Mouse (Mus musculus) MEL (cell line): ENCODE data around the gene Tgm7. TPM values are rescaled to one million over a fixed set of nuclear protein-coding genes. Genes with fewer than 3 reads are reported as not detected.

Experiments
- DNase-seq: peaks from one replicate; pipeline ENCODE4 v3.0.0; 2011; ENCODE audit warnings: low read depth, low spot score
- H3K27ac ChIP-seq: 2 replicates; pipeline ENCODE4 v1.5.1; 2012; ENCODE audit warnings: low read depth, mild to moderate bottlenecking, control low read depth, low read length, moderate library complexity; ENCODE audit not compliant: control insufficient read depth
- H3K27me3 ChIP-seq, 2 experiments: fragments of 150-350 bp in 1 of 2; sonication (generic) in 1 of 2; 2 replicates each; pipeline ENCODE4 v1.6.1; 2012; ENCODE audit warnings: low read length in 2 of 2, mild to moderate bottlenecking in 2 of 2, improper control_type of control experiment in 1 of 2, moderate library complexity in 1 of 2; ENCODE audit not compliant: insufficient read depth in 2 of 2, control insufficient read depth in 1 of 2
- H3K36me3 ChIP-seq, 2 experiments: 2 replicates each; pipeline ENCODE4 v1.6.1; 2012 to 2014; ENCODE audit warnings: low read length in 2 of 2, improper control_type of control experiment in 1 of 2, inconsistent platforms in 1 of 2, mild to moderate bottlenecking in 1 of 2; ENCODE audit not compliant: insufficient read depth in 2 of 2, control insufficient read depth in 1 of 2
- H3K4me1 ChIP-seq, 2 experiments: fragments of 150-350 bp in 1 of 2; sonication (generic) in 1 of 2; 2 replicates each; pipeline ENCODE4 v1.6.1; 2012; ENCODE audit warnings: low read length in 2 of 2, improper control_type of control experiment in 1 of 2, mild to moderate bottlenecking in 1 of 2; ENCODE audit not compliant: insufficient read depth in 2 of 2, control insufficient read depth in 1 of 2
- H3K4me3 ChIP-seq, 2 experiments: fragments of 150-350 bp in 1 of 2; sonication (generic) in 1 of 2; 2 replicates each; pipeline ENCODE4 v1.5.1; 2012; ENCODE audit warnings: low read depth in 2 of 2, low read length in 2 of 2, mild to moderate bottlenecking in 2 of 2, moderate library complexity in 2 of 2, control low read depth in 1 of 2, improper control_type of control experiment in 1 of 2; ENCODE audit not compliant: control insufficient read depth in 1 of 2, insufficient read depth in 1 of 2
- H3K79me2 ChIP-seq: 2 replicates; pipeline ENCODE4 v1.6.1; 2012; ENCODE audit warnings: mild to moderate bottlenecking, low read length, moderate library complexity; ENCODE audit not compliant: control insufficient read depth, poor library complexity, insufficient read depth
- H3K9ac ChIP-seq: 2 replicates; pipeline ENCODE4 v1.6.1; 2012; ENCODE audit warnings: low read depth, mild to moderate bottlenecking, control low read depth, low read length, moderate library complexity; ENCODE audit not compliant: control insufficient read depth, poor library complexity, severe bottlenecking
- H3K9me3 ChIP-seq: fragments of 150-350 bp; sonication (generic); replicated peaks from 2 replicates; pipeline ENCODE4 v1.6.1; 2012; ENCODE audit warnings: mild to moderate bottlenecking, low read length, improper control_type of control experiment, moderate library complexity; ENCODE audit not compliant: insufficient read depth
- BHLHE40 ChIP-seq: IDR thresholded peaks from 2 replicates; pipeline ENCODE4 v1.6.1; 2012; ENCODE audit warnings: low read depth, mild to moderate bottlenecking, inconsistent platforms, low read length, improper control_type of control experiment, borderline replicate concordance
- CTCF ChIP-seq, 3 experiments: IDR thresholded peaks in 2 of 3; conservative IDR thresholded peaks in 1 of 3; 2 replicates each; pipeline ENCODE4 v1.5.1; 2011 to 2012; ENCODE audit warnings: low read length in 3 of 3, low read depth in 2 of 3, mild to moderate bottlenecking in 2 of 3, improper control_type of control experiment in 1 of 3, inconsistent platforms in 1 of 3, mixed read lengths in 1 of 3, moderate library complexity in 1 of 3; ENCODE audit not compliant: control insufficient read depth in 1 of 3, insufficient read depth in 1 of 3, poor library complexity in 1 of 3, severe bottlenecking in 1 of 3
- ELF1 ChIP-seq: IDR thresholded peaks from 2 replicates; pipeline ENCODE4 v1.6.1; 2014; ENCODE audit warnings: low read depth, mild to moderate bottlenecking, inconsistent platforms, low read length, improper control_type of control experiment, moderate library complexity
- ETS1 ChIP-seq: IDR thresholded peaks from 2 replicates; pipeline ENCODE4 v1.6.1; 2012; ENCODE audit warnings: low read depth, mild to moderate bottlenecking, inconsistent platforms, low read length, improper control_type of control experiment, moderate library complexity
- GABPA ChIP-seq: IDR thresholded peaks from 2 replicates; pipeline ENCODE4 v1.6.1; 2012; ENCODE audit warnings: low read depth, mild to moderate bottlenecking, inconsistent platforms, low read length, improper control_type of control experiment, moderate library complexity
- HCFC1 ChIP-seq: IDR thresholded peaks from 2 replicates; pipeline ENCODE4 v1.6.1; 2012; ENCODE audit warnings: low read depth, mild to moderate bottlenecking, inconsistent platforms, low read length, improper control_type of control experiment, moderate library complexity
- JUND ChIP-seq: IDR thresholded peaks from 2 replicates; pipeline ENCODE4 v1.6.1; 2011; ENCODE audit warnings: low read depth, mild to moderate bottlenecking, improper control_type of control experiment, low read length
- MAFK ChIP-seq: IDR thresholded peaks from 2 replicates; pipeline ENCODE4 v1.6.1; 2011; ENCODE audit warnings: low read depth, mild to moderate bottlenecking, low read length, improper control_type of control experiment, borderline replicate concordance
- MAZ ChIP-seq: IDR thresholded peaks from 2 replicates; pipeline ENCODE4 v1.6.1; 2012; ENCODE audit warnings: low read depth, mild to moderate bottlenecking, inconsistent platforms, low read length, improper control_type of control experiment
- MYC ChIP-seq: IDR thresholded peaks from 2 replicates; pipeline ENCODE4 v1.6.1; 2011; ENCODE audit warnings: low read depth, mild to moderate bottlenecking, low read length, improper control_type of control experiment, moderate library complexity
- POLR2A ChIP-seq, 2 experiments: IDR thresholded peaks; 2 replicates each; pipeline ENCODE4 v1.6.1; 2011 to 2012; ENCODE audit warnings: low read length in 2 of 2, mild to moderate bottlenecking in 2 of 2, control low read depth in 1 of 2, improper control_type of control experiment in 1 of 2, low read depth in 1 of 2, moderate library complexity in 1 of 2; ENCODE audit not compliant: control insufficient read depth in 1 of 2, insufficient read depth in 1 of 2, poor library complexity in 1 of 2
- POLR2AphosphoS2 ChIP-seq: IDR thresholded peaks from 2 replicates; pipeline ENCODE4 v1.6.1; 2011; ENCODE audit warnings: low read length, improper control_type of control experiment
- RCOR1 ChIP-seq: IDR thresholded peaks from 2 replicates; pipeline ENCODE4 v1.6.1; 2012; ENCODE audit warnings: low read depth, mild to moderate bottlenecking, inconsistent platforms, low read length, improper control_type of control experiment
- SIN3A ChIP-seq: IDR thresholded peaks from 2 replicates; pipeline ENCODE4 v1.6.1; 2012; ENCODE audit warnings: low read length, improper control_type of control experiment, inconsistent platforms
- TCF12 ChIP-seq: IDR thresholded peaks from 2 replicates; pipeline ENCODE4 v1.6.1; 2014; ENCODE audit warnings: low read depth, mild to moderate bottlenecking, inconsistent platforms, low read length, improper control_type of control experiment, moderate library complexity
- UBTF ChIP-seq: IDR thresholded peaks from 2 replicates; pipeline ENCODE4 v1.6.1; 2012; ENCODE audit warnings: low read depth, mild to moderate bottlenecking, inconsistent platforms, low read length, improper control_type of control experiment, moderate library complexity, borderline replicate concordance; ENCODE audit not compliant: insufficient read depth
- ZC3H11A ChIP-seq: IDR thresholded peaks from 2 replicates; pipeline ENCODE4 v1.6.1; 2012; ENCODE audit warnings: low read depth, mild to moderate bottlenecking, inconsistent platforms, low read length, improper control_type of control experiment
- ZMIZ1 ChIP-seq: IDR thresholded peaks from 2 replicates; pipeline ENCODE4 v1.6.1; 2012; ENCODE audit warnings: low read depth, mild to moderate bottlenecking, inconsistent platforms, low read length, improper control_type of control experiment, moderate library complexity
- polyA plus RNA-seq, 2 experiments: library from polyadenylated mRNA; stranded (reverse) in 1 of 2; unstranded in 1 of 2; fragments of >175 nt in 1 of 2; fragments of >200 nt in 1 of 2; gene quantifications; 2 replicates each; pipeline versions ENCODE4 v1.2.1 to v1.2.4; 2012; ENCODE audit warnings: low replicate concordance in 2 of 2, low read depth in 1 of 2; ENCODE audit not compliant: insufficient read length in 2 of 2, insufficient read depth in 1 of 2, missing spikeins in 1 of 2
- total RNA-seq: library from RNA; depleted of rRNA; stranded (reverse); fragments of 300-350 nt; gene quantifications from 2 replicates; pipeline ENCODE4 v1.2.3, GENCODE M21; 2012; rRNA removed

The Tgm7 gene
- total and polyA plus RNA-seq, 3 experiments = not detected

DNA sequence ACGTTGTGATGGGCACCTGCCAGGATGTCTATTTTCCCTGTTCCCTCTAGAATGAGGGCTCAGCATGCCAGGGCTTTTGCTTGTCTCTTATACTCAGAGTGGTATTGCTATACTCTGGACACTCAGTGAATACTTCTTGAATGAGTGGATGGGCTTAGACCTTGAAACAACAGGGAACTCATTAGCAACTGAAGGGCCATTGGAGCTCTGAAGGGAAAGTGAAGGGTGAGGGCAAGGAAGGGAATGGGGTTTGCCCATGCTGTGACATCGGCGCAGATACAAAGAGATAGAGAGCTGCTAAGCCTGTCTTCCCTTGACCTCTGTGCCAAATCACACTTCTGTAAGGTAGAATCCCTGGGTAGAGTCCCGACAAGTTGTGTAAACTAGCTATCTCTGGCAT lies 63.9 kb downstream of the Tgm7 start:
- Histone ChIP-seq H3K9ac (no peak overlapping the region), H3K27me3 (peaks cover 0 to 1% of the 10 kb centered on the region in 2 experiments; a peak in 1 of 4 replicates), H3K4me3 (no peak overlapping the region), H3K9me3 (no peaks in the 10 kb centered on the region), H3K79me2 (no peaks in the 10 kb centered on the region), H3K4me1 (no peaks in the 10 kb centered on the region), H3K36me3 (no peaks in the 10 kb centered on the region), H3K27ac (no peak overlapping the region)
- no peak for DNase-seq
- TF ChIP-seq HCFC1 (no peak), SIN3A (no peak), ELF1 (no peak), RCOR1 (no peak), CTCF (IDR thresholded peaks at IDR 0.05 in 2 of 3, conservative IDR thresholded peaks at IDR 0.05 in 1 of 3; ENCODE audit: control insufficient read depth in 1 of 3, insufficient read depth in 1 of 3, low read depth in 2 of 3, low read length in 3 of 3, poor library complexity in 1 of 3, severe bottlenecking in 1 of 3) (no peak), MYC (no peak), BHLHE40 (no peak), JUND (no peak), ETS1 (no peak), MAFK (no peak), MAZ (no peak), POLR2A (IDR thresholded peaks at IDR 0.05; ENCODE audit: control insufficient read depth in 1 of 2, insufficient read depth in 1 of 2, low read depth in 1 of 2, low read length in 2 of 2, poor library complexity in 1 of 2) (no peak), ZMIZ1 (no peak), POLR2AphosphoS2 (no peak), TCF12 (no peak), UBTF (no peak), GABPA (no peak), ZC3H11A (no peak)

Other genes with a start within 250 kb of the Tgm7 start
- gene Ubr1, start 139.1 kb downstream of the Tgm7 start, total RNA-seq = 11.4 and 12.8 TPM in 2 replicates
- 10 to 100 TPM in 1 of 2 experiments, not detected in 1; 27.8 TPM for gene Ubr1, start 139.1 kb downstream of the Tgm7 start, polyA plus RNA-seq
- 1.8 and 2.0 TPM in 2 replicates for gene Tmem62, start 132.8 kb downstream of the Tgm7 start, total RNA-seq
- gene Tmem62, start 132.8 kb downstream of the Tgm7 start, polyA plus RNA-seq = 1 to 10 TPM in 1 of 2 experiments, not detected in 1; 2.9 TPM
- gene Ccndbp1, start 101.4 kb downstream of the Tgm7 start, total RNA-seq = 24.6 and 25.7 TPM in 2 replicates
- 100 to 1,000 TPM in 1 of 2 experiments, 10 to 100 TPM in 1; 26.1 to 250 TPM for gene Ccndbp1, start 101.4 kb downstream of the Tgm7 start, polyA plus RNA-seq
- gene Epb42, start 72.7 kb downstream of the Tgm7 start, total RNA-seq = 0.69 and 2.9 TPM in 2 replicates
- gene Epb42, start 72.7 kb downstream of the Tgm7 start, polyA plus RNA-seq = 1 to 10 TPM in 1 of 2 experiments, not detected in 1; 2.3 TPM
- gene Tgm5, start 24.0 kb downstream of the Tgm7 start, total RNA-seq = not detected in 2 replicates
- gene Tgm5, start 24.0 kb downstream of the Tgm7 start, polyA plus RNA-seq = not detected
- 9.3 and 10.8 TPM in 2 replicates for gene Adal, start 30.6 kb upstream of the Tgm7 start, total RNA-seq
- gene Adal, start 30.6 kb upstream of the Tgm7 start, polyA plus RNA-seq = 100 to 1,000 TPM in 1 of 2 experiments, 10 to 100 TPM in 1; 12.1 to 101 TPM
- gene Lcmt2, start 30.9 kb upstream of the Tgm7 start, total RNA-seq = 9.4 and 13.2 TPM in 2 replicates
- 10 to 100 TPM in 1 of 2 experiments, not detected in 1; 12.9 TPM for gene Lcmt2, start 30.9 kb upstream of the Tgm7 start, polyA plus RNA-seq
- 27.9 and 31.3 TPM in 2 replicates for gene Tubgcp4, start 60.9 kb upstream of the Tgm7 start, total RNA-seq
- gene Tubgcp4, start 60.9 kb upstream of the Tgm7 start, polyA plus RNA-seq = 10 to 100 TPM in 1 of 2 experiments, not detected in 1; 38.9 TPM
- 6.5 and 6.7 TPM in 2 replicates for gene Zscan29, start 61.3 kb upstream of the Tgm7 start, total RNA-seq
- 100 to 1,000 TPM in 1 of 2 experiments, 10 to 100 TPM in 1; 10.2 to 199 TPM for gene Zscan29, start 61.3 kb upstream of the Tgm7 start, polyA plus RNA-seq
- 13.4 and 16.6 TPM in 2 replicates for gene Trp53bp1, start 161.6 kb upstream of the Tgm7 start, total RNA-seq
- gene Trp53bp1, start 161.6 kb upstream of the Tgm7 start, polyA plus RNA-seq = 100 to 1,000 TPM in 1 of 2 experiments, 10 to 100 TPM in 1; 37.3 to 160 TPM
- 0.77 and 2.6 TPM in 2 replicates for gene Map1a, start 179.8 kb upstream of the Tgm7 start, total RNA-seq
- gene Map1a, start 179.8 kb upstream of the Tgm7 start, polyA plus RNA-seq = 1 to 10 TPM in 1 of 2 experiments, not detected in 1; 9.4 TPM
- gene Ppip5k1, start 245.6 kb upstream of the Tgm7 start, total RNA-seq = 8.7 and 10.4 TPM in 2 replicates
- gene Ppip5k1, start 245.6 kb upstream of the Tgm7 start, polyA plus RNA-seq = 10 to 100 TPM in 1 of 2 experiments, not detected in 1; 14.8 TPM
- not detected in 2 replicates for gene Ckmt1, start 247.9 kb upstream of the Tgm7 start, total RNA-seq
- not detected for gene Ckmt1, start 247.9 kb upstream of the Tgm7 start, polyA plus RNA-seq